Mouse (Mus musculus) heart, postnatal 0 days (tissue): ENCODE data around the gene Hoxc6. TPM values are rescaled to one million over a fixed set of nuclear protein-coding genes. Genes with fewer than 3 reads are reported as not detected.

Experiments used
- ATAC-seq: fragments of 200-750 bp; cut with Nextera tagmentation; 2 replicates; pipeline ENCODE4 v1.8.0; 2017; ENCODE audit warnings: low read depth, moderate number of reproducible peaks, moderate library complexity; ENCODE audit not compliant: insufficient read depth
- DNase-seq: peaks from one replicate; pipeline ENCODE4 v3.0.0-alpha.2; 2016; ENCODE audit warnings: low spot score
- H3K27ac ChIP-seq: fragments of 300-500 bp; sonication (generic); 2 replicates; pipeline ENCODE4 v1.5.1; 2014; ENCODE audit warnings: low read depth, mild to moderate bottlenecking
- H3K27me3 ChIP-seq: fragments of 300-500 bp; sonication (generic); 2 replicates; pipeline ENCODE4 v1.6.1; 2014; ENCODE audit warnings: low read length, mixed read lengths; ENCODE audit not compliant: control insufficient read depth, insufficient read depth
- H3K36me3 ChIP-seq: fragments of 300-500 bp; sonication (generic); replicated peaks from 2 replicates; pipeline ENCODE4 v1.6.1; 2014; ENCODE audit warnings: low read length, mixed read lengths; ENCODE audit not compliant: control insufficient read depth, insufficient read depth
- H3K4me1 ChIP-seq: fragments of 300-500 bp; sonication (generic); 2 replicates; pipeline ENCODE4 v1.6.1; 2014; ENCODE audit warnings: antibody characterized with exemption; ENCODE audit not compliant: control insufficient read depth, insufficient read depth
- H3K4me2 ChIP-seq: fragments of 300-500 bp; sonication (generic); 2 replicates; pipeline ENCODE4 v1.6.1; 2014; ENCODE audit warnings: low read depth, mild to moderate bottlenecking, low read length, moderate library complexity
- H3K4me3 ChIP-seq: fragments of 300-500 bp; sonication (generic); 2 replicates; pipeline ENCODE4 v1.5.1; 2014; ENCODE audit warnings: low read depth, low read length
- H3K9ac ChIP-seq: fragments of 300-500 bp; sonication (generic); replicated peaks from 2 replicates; pipeline ENCODE4 v1.6.1; 2014; ENCODE audit warnings: low read depth, low read length, mixed read lengths
- H3K9me3 ChIP-seq: fragments of 300-500 bp; sonication (generic); replicated peaks from 2 replicates; pipeline ENCODE4 v1.6.1; 2016; ENCODE audit warnings: low read length; ENCODE audit not compliant: control insufficient read depth
- CTCF ChIP-seq: IDR thresholded peaks from 2 replicates; pipeline ENCODE4 v1.5.1; 2016; ENCODE audit warnings: antibody characterized with exemption, control low read depth, low read depth
- EP300 ChIP-seq: IDR thresholded peaks from 2 replicates; pipeline ENCODE4 v1.6.1; 2016; ENCODE audit warnings: antibody characterized with exemption, low read depth
- WGBS: fragments of 180-500 bp; shearing (Covaris S2); extraction: QIAGEN DNeasy Blood & Tissue Kit; methylation state at CpG from one replicate; pipeline ENCODE4 v1.1.7; 2014; 5-methylcytosine and 5-hydroxymethylcytosine counted together
- polyA plus RNA-seq: library from polyadenylated mRNA; unstranded; fragments of >200 nt; fragmentation: Nextera tagmentation; extraction: Ambion mirVana; gene quantifications from 2 replicates; pipeline ENCODE4 v1.2.1, GENCODE M21; 2015
- total RNA-seq: library from RNA; depleted of rRNA; stranded (reverse); fragments of >200 nt; gene quantifications from 2 replicates; pipeline ENCODE4 v1.2.3, GENCODE M21; 2014; ENCODE audit warnings: low replicate concordance; rRNA removed

The Hoxc6 gene
- total RNA-seq: not detected in 2 replicates
- polyA plus RNA-seq: 0.12 TPM in 1 of 2 replicates, not detected in the other

DNA sequence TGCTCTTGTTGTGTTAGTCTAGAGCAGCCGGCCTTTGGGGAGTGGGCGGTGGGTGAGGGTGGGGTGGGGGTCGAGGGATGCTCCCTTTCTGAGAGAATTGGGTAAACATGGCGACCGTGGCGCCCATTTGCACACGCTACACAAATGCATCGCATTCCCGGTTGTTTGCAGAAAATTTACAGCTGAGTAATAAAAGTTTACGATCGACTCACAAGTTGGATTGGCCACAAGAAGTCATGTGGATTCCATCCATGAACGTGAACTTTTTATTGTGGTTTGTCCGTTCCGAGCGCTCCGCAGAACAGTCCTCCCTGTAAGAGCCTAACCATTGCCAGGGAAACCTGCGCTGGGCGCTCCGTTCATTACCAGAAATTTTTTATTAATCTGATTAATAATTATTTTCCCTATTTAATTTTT is at the start of gene Hoxc6:
TSS of gene Hoxc6 (plus strand) at position 319 of the 417 bp plus-strand sequence.
- H3K27ac ChIP-seq: no peak within 1 kb of the TSS
- peak within 1 kb of the TSS; percentile 47; the same call in 1 of the 2 replicates for H3K9ac ChIP-seq
- WGBS: 4% methylated on average over 19 of the region's 19 CpGs
- DNase-seq (no peak), ATAC-seq (no peak)
- H3K4me2 ChIP-seq: peak within 1 kb of the TSS; percentile 72
- TF ChIP-seq EP300 (no peak), CTCF (no peak)
- peaks cover 99% of the 10 kb centered on the region for H3K27me3 ChIP-seq
- peak within 1 kb of the TSS; percentile 46 for H3K4me3 ChIP-seq
- no peaks in the 10 kb centered on the region for H3K36me3 ChIP-seq
- H3K4me1 ChIP-seq: peaks cover 25% of the 10 kb centered on the region
- H3K9me3 ChIP-seq: no peaks in the 10 kb centered on the region

- H3K27me3 ChIP-seq: peaks cover 100% of the 10 kb centered on the region
- WGBS: 11% methylated on average over 2 of the region's 2 CpGs
- no peak overlapping the region for H3K4me2 ChIP-seq
- no peak overlapping the region for H3K27ac ChIP-seq
- no peaks in the 10 kb centered on the region for H3K9me3 ChIP-seq
- H3K4me1 ChIP-seq: no peaks in the 10 kb centered on the region
- H3K36me3 ChIP-seq: no peaks in the 10 kb centered on the region
- TF ChIP-seq EP300: no peak
- DNase-seq (no peak), ATAC-seq (no peak)
- no peak overlapping the region for H3K4me3 ChIP-seq
- H3K9ac ChIP-seq: no peak overlapping the region
Observed at GRCm38 (mm10) chr15:102948842-102949241, 49.2 kb upstream of the Hoxc6 start.

- H3K9ac ChIP-seq: no peak overlapping the region
- no peak overlapping the region for H3K4me3 ChIP-seq
- 2% methylated on average over 20 of the region's 20 CpGs for WGBS
- no peaks in the 10 kb centered on the region for H3K4me1 ChIP-seq
- TF ChIP-seq CTCF: no peak
- no peak for TF ChIP-seq EP300
- DNase-seq: no peak
- H3K4me2 ChIP-seq: no peak overlapping the region
- peaks cover 100% of the 10 kb centered on the region for H3K27me3 ChIP-seq
- H3K9me3 ChIP-seq: no peaks in the 10 kb centered on the region
- ATAC-seq: no peak
- no peaks in the 10 kb centered on the region for H3K36me3 ChIP-seq
- no peak overlapping the region for H3K27ac ChIP-seq
Observed at GRCm38 (mm10) chr15:102949696-102950095, 48.4 kb upstream of the Hoxc6 start.

GRCm38 (mm10) chr15:102950877-102951276 is 47.2 kb upstream of the Hoxc6 start:
- 12% methylated on average over 2 of the region's 2 CpGs for WGBS
- no peak overlapping the region for H3K4me3 ChIP-seq
- H3K4me2 ChIP-seq: no peak overlapping the region
- DNase-seq: no peak
- H3K36me3 ChIP-seq: no peaks in the 10 kb centered on the region
- ATAC-seq: no peak
- H3K9ac ChIP-seq: no peak overlapping the region
- H3K9me3 ChIP-seq: no peaks in the 10 kb centered on the region
- no peaks in the 10 kb centered on the region for H3K4me1 ChIP-seq
- no peak for TF ChIP-seq CTCF
- no peak overlapping the region for H3K27ac ChIP-seq
- peaks cover 99% of the 10 kb centered on the region for H3K27me3 ChIP-seq

GRCm38 (mm10) chr15:102953561-102953960 is 44.5 kb upstream of the Hoxc6 start:
- no peaks in the 10 kb centered on the region for H3K9me3 ChIP-seq
- TF ChIP-seq CTCF: no peak
- TF ChIP-seq EP300: no peak
- ATAC-seq: no peak
- H3K27me3 ChIP-seq: peaks cover 99% of the 10 kb centered on the region
- DNase-seq: no peak
- no peak overlapping the region for H3K9ac ChIP-seq
- no peak overlapping the region for H3K4me2 ChIP-seq
- 15% methylated on average over 6 of the region's 6 CpGs for WGBS
- no peaks in the 10 kb centered on the region for H3K4me1 ChIP-seq
- no peak overlapping the region for H3K4me3 ChIP-seq
- no peaks in the 10 kb centered on the region for H3K36me3 ChIP-seq
- H3K27ac ChIP-seq: no peak overlapping the region
